Mouse (Mus musculus) kidney, embryonic 15.5 days (tissue): Measurements from ENCODE around the gene Fam214a. TPM values are rescaled to one million over a fixed set of nuclear protein-coding genes. Genes with fewer than 3 reads are reported as not detected.

Experiments
- ATAC-seq: fragments of 200-750 bp; cut with Nextera tagmentation; replicated peaks from 2 replicates; pipeline ENCODE4 v1.8.0; 2017; ENCODE audit warnings: moderate TSS enrichment; ENCODE audit not compliant: low FRiP score
- H3K27ac ChIP-seq: fragments of 300-500 bp; sonication (generic); 2 replicates; pipeline ENCODE4 v1.5.1; 2015; ENCODE audit warnings: mild to moderate bottlenecking, inconsistent platforms
- H3K27me3 ChIP-seq: fragments of 300-500 bp; sonication (generic); 2 replicates; pipeline ENCODE4 v1.6.1; 2015; ENCODE audit warnings: inconsistent platforms
- H3K36me3 ChIP-seq: fragments of 300-500 bp; sonication (generic); 2 replicates; pipeline ENCODE4 v1.6.1; 2015; ENCODE audit warnings: inconsistent platforms
- H3K4me1 ChIP-seq: fragments of 300-500 bp; sonication (generic); 2 replicates; pipeline ENCODE4 v1.6.1; 2015; ENCODE audit warnings: inconsistent platforms
- H3K4me2 ChIP-seq: fragments of 300-500 bp; sonication (generic); 2 replicates; pipeline ENCODE4 v1.6.1; 2015; ENCODE audit warnings: moderate library complexity, mild to moderate bottlenecking, inconsistent platforms
- H3K4me3 ChIP-seq: fragments of 300-500 bp; sonication (generic); replicated peaks from 2 replicates; pipeline ENCODE4 v1.5.1; 2015; ENCODE audit warnings: mild to moderate bottlenecking, inconsistent platforms
- H3K9ac ChIP-seq: fragments of 300-500 bp; sonication (generic); 2 replicates; pipeline ENCODE4 v1.6.1; 2015; ENCODE audit warnings: mild to moderate bottlenecking, inconsistent platforms
- H3K9me3 ChIP-seq: fragments of 300-500 bp; sonication (generic); replicated peaks from 2 replicates; pipeline ENCODE4 v1.6.1; 2016; ENCODE audit warnings: inconsistent platforms
- WGBS: fragments of 180-500 bp; shearing (Covaris S2); methylation state at CpG from one replicate; pipeline ENCODE4 v1.1.7; 2015; ENCODE audit warnings: mixed read lengths; 5-methylcytosine and 5-hydroxymethylcytosine counted together
- polyA plus RNA-seq: library from polyadenylated mRNA; unstranded; fragments of >200 nt; fragmentation: Nextera tagmentation; extraction: Ambion mirVana; gene quantifications from 2 replicates; pipeline ENCODE4 v1.2.1, GENCODE M21; 2015

Gene Fam214a
- polyA plus RNA-seq, 1 experiment from 2014 or later: 12.0 TPM

GRCm38 (mm10) chr9:74923291-74923977 lies 29.2 kb upstream of the Fam214a start:
- WGBS: 80% methylated on average over 6 of the region's 6 CpGs
- no peak for ATAC-seq
- H3K36me3 ChIP-seq: no peaks in the 10 kb centered on the region
- H3K9me3 ChIP-seq: no peaks in the 10 kb centered on the region
- H3K27ac ChIP-seq: no peak overlapping the region
- no peak overlapping the region for H3K9ac ChIP-seq
- H3K4me2 ChIP-seq: no peak overlapping the region
- no peaks in the 10 kb centered on the region for H3K27me3 ChIP-seq
- peaks cover 16% of the 10 kb centered on the region for H3K4me1 ChIP-seq
- H3K4me3 ChIP-seq: no peak overlapping the region

- no peaks in the 10 kb centered on the region for H3K9me3 ChIP-seq
- WGBS: 76% methylated on average over 10 of the region's 10 CpGs
- no peaks in the 10 kb centered on the region for H3K27me3 ChIP-seq
- no peak overlapping the region for H3K4me3 ChIP-seq
- no peaks in the 10 kb centered on the region for H3K36me3 ChIP-seq
- no peak overlapping the region for H3K4me2 ChIP-seq
- H3K27ac ChIP-seq: no peak overlapping the region
- ATAC-seq: no peak
- H3K4me1 ChIP-seq: peaks cover 11% of the 10 kb centered on the region
- H3K9ac ChIP-seq: no peak overlapping the region
Observed at GRCm38 (mm10) chr9:74925220-74925769, 27.4 kb upstream of the Fam214a start.

- H3K4me2 ChIP-seq: no peak overlapping the region
- H3K4me1 ChIP-seq: no peaks in the 10 kb centered on the region
- WGBS: 75% methylated on average over 4 of the region's 4 CpGs
- ATAC-seq: no peak
- H3K9ac ChIP-seq: no peak overlapping the region
- no peaks in the 10 kb centered on the region for H3K9me3 ChIP-seq
- H3K4me3 ChIP-seq: no peak overlapping the region
- no peak overlapping the region for H3K27ac ChIP-seq
- no peaks in the 10 kb centered on the region for H3K36me3 ChIP-seq
- no peaks in the 10 kb centered on the region for H3K27me3 ChIP-seq
Observed at GRCm38 (mm10) chr9:74929981-74930423, 22.7 kb upstream of the Fam214a start.

- WGBS: 87% methylated on average over 5 of the region's 5 CpGs
- Histone ChIP-seq H3K27ac (no peak overlapping the region), H3K36me3 (no peaks in the 10 kb centered on the region), H3K27me3 (no peaks in the 10 kb centered on the region), H3K4me3 (no peak overlapping the region), H3K4me1 (no peaks in the 10 kb centered on the region), H3K9ac (no peak overlapping the region), H3K9me3 (no peaks in the 10 kb centered on the region), H3K4me2 (no peak overlapping the region)
- no peak for ATAC-seq
Observed at GRCm38 (mm10) chr9:74930653-74931052, 22.0 kb upstream of the Fam214a start.

GRCm38 (mm10) chr9:74935289-74935688 lies 17.4 kb upstream of the Fam214a start:
- Histone ChIP-seq H3K4me2 (no peak overlapping the region), H3K4me3 (no peak overlapping the region), H3K9me3 (no peaks in the 10 kb centered on the region), H3K27ac (no peak overlapping the region), H3K9ac (no peak overlapping the region), H3K27me3 (no peaks in the 10 kb centered on the region), H3K36me3 (no peaks in the 10 kb centered on the region), H3K4me1 (peaks cover 8% of the 10 kb centered on the region; the same call in 1 of the 2 replicates)
- no peak for ATAC-seq
- WGBS: 58% methylated on average over 3 of the region's 3 CpGs

- H3K4me1 ChIP-seq: peaks cover 8% of the 10 kb centered on the region; the same call in 1 of the 2 replicates
- H3K36me3 ChIP-seq: no peaks in the 10 kb centered on the region
- 85% methylated on average over 3 of the region's 3 CpGs for WGBS
- H3K9ac ChIP-seq: no peak overlapping the region
- H3K4me2 ChIP-seq: no peak overlapping the region
- H3K27me3 ChIP-seq: no peaks in the 10 kb centered on the region
- no peaks in the 10 kb centered on the region for H3K9me3 ChIP-seq
- no peak for ATAC-seq
- H3K4me3 ChIP-seq: no peak overlapping the region
- no peak overlapping the region for H3K27ac ChIP-seq
Observed at GRCm38 (mm10) chr9:74937761-74938160, 14.9 kb upstream of the Fam214a start.

- Histone ChIP-seq H3K27me3 (no peaks in the 10 kb centered on the region), H3K36me3 (no peaks in the 10 kb centered on the region), H3K27ac (no peak overlapping the region), H3K4me1 (peaks cover 11% of the 10 kb centered on the region; the same call in 1 of the 2 replicates), H3K9ac (no peak overlapping the region), H3K4me3 (no peak overlapping the region), H3K9me3 (no peaks in the 10 kb centered on the region), H3K4me2 (no peak overlapping the region)
- WGBS: 64% methylated on average over 12 of the region's 12 CpGs
- no peak for ATAC-seq
Observed at GRCm38 (mm10) chr9:74938670-74939534, 13.8 kb upstream of the Fam214a start.

- no peaks in the 10 kb centered on the region for H3K9me3 ChIP-seq
- 89% methylated on average over 8 of the region's 8 CpGs for WGBS
- H3K27me3 ChIP-seq: no peaks in the 10 kb centered on the region
- no peak for ATAC-seq
- no peak overlapping the region for H3K27ac ChIP-seq
- 0 out of 2 replicates have a peak, but pooled peaks cover 3% of the 10 kb centered on the region for H3K4me1 ChIP-seq
- H3K36me3 ChIP-seq: no peaks in the 10 kb centered on the region
- H3K9ac ChIP-seq: no peak overlapping the region
- H3K4me3 ChIP-seq: no peak overlapping the region
- no peak overlapping the region for H3K4me2 ChIP-seq
Observed at GRCm38 (mm10) chr9:74946713-74947402, 5.8 kb upstream of the Fam214a start.

GRCm38 (mm10) chr9:74951491-74951890 lies 1.2 kb upstream of the Fam214a start:
- peaks cover 16% of the 10 kb centered on the region for H3K4me1 ChIP-seq
- H3K4me3 ChIP-seq: no peak overlapping the region
- WGBS: 41% methylated on average over 3 of the region's 3 CpGs
- H3K36me3 ChIP-seq: peaks cover 4% of the 10 kb centered on the region; the same call in 1 of the 2 replicates
- H3K4me2 ChIP-seq: no peak overlapping the region
- no peaks in the 10 kb centered on the region for H3K27me3 ChIP-seq
- no peak overlapping the region for H3K9ac ChIP-seq
- no peaks in the 10 kb centered on the region for H3K9me3 ChIP-seq
- H3K27ac ChIP-seq: no peak overlapping the region
- ATAC-seq: no peak

GRCm38 (mm10) chr9:74952106-74952505 lies 578 bp upstream of the Fam214a start:
- Histone ChIP-seq H3K27ac (peak overlapping the region; percentile 97), H3K9ac (peak overlapping the region; percentile 87; the same call in 1 of the 2 replicates)
- ATAC-seq: no peak; the same call in 1 of the 2 replicates

GRCm38 (mm10) chr9:74953265-74953958 lies 728 bp downstream of the Fam214a start:
- WGBS: 2% methylated on average over 31 of the region's 31 CpGs
- Histone ChIP-seq H3K27me3 (no peaks in the 10 kb centered on the region), H3K9ac (peak overlapping the region; percentile 87), H3K4me2 (peak overlapping the region; percentile 95), H3K4me1 (peaks cover 16% of the 10 kb centered on the region), H3K36me3 (peaks cover 13% of the 10 kb centered on the region), H3K4me3 (peak overlapping the region; percentile 98), H3K27ac (peak overlapping the region; percentile 97), H3K9me3 (no peaks in the 10 kb centered on the region)
- ATAC-seq: peak; percentile 83

More at GRCm38 (mm10) chr9:74952106-74952505, 578 bp upstream of the Fam214a start:
- Histone ChIP-seq H3K9me3 (no peaks in the 10 kb centered on the region), H3K27me3 (no peaks in the 10 kb centered on the region), H3K4me2 (peak overlapping the region; percentile 95), H3K4me3 (peak overlapping the region; percentile 98), H3K36me3 (peaks cover 4% of the 10 kb centered on the region; the same call in 1 of the 2 replicates), H3K4me1 (peaks cover 16% of the 10 kb centered on the region)
- WGBS: 56% methylated on average over 5 of the region's 5 CpGs
